Mouse (Mus musculus) neural tube, embryonic 13.5 days (tissue): ENCODE measurements around the gene Ccdc82. TPM values are rescaled to one million over a fixed set of nuclear protein-coding genes. Genes with fewer than 3 reads are reported as not detected.
A peak's percentile ranks its signal among the peaks of the same experiment; 100 is the strongest.

Experiments
- ATAC-seq: fragments of 200-750 bp; cut with Nextera tagmentation; 2 replicates; pipeline ENCODE4 v1.8.0; 2017; ENCODE audit warnings: low read depth, mild to moderate bottlenecking, moderate TSS enrichment, moderate library complexity
- H3K27ac ChIP-seq: fragments of 300-500 bp; sonication (generic); replicated peaks from 2 replicates; pipeline ENCODE4 v1.5.1; 2015; ENCODE audit warnings: moderate library complexity, mild to moderate bottlenecking, inconsistent platforms
- H3K27me3 ChIP-seq: fragments of 300-500 bp; sonication (generic); 2 replicates; pipeline ENCODE4 v1.6.1; 2015; ENCODE audit warnings: mild to moderate bottlenecking, inconsistent platforms
- H3K36me3 ChIP-seq: fragments of 300-500 bp; sonication (generic); 2 replicates; pipeline ENCODE4 v1.6.1; 2015; ENCODE audit warnings: mild to moderate bottlenecking, inconsistent platforms
- H3K4me1 ChIP-seq: fragments of 300-500 bp; sonication (generic); replicated peaks from 2 replicates; pipeline ENCODE4 v1.6.1; 2015; ENCODE audit warnings: inconsistent platforms
- H3K4me2 ChIP-seq: fragments of 300-500 bp; sonication (generic); 2 replicates; pipeline ENCODE4 v1.6.1; 2015; ENCODE audit warnings: inconsistent platforms, mild to moderate bottlenecking, moderate library complexity
- H3K4me3 ChIP-seq: fragments of 300-500 bp; sonication (generic); 2 replicates; pipeline ENCODE4 v1.5.1; 2015; ENCODE audit warnings: mild to moderate bottlenecking, inconsistent platforms
- H3K9ac ChIP-seq: fragments of 300-500 bp; sonication (generic); 2 replicates; pipeline ENCODE4 v1.6.1; 2015; ENCODE audit warnings: moderate library complexity, mild to moderate bottlenecking, inconsistent platforms
- H3K9me3 ChIP-seq: fragments of 300-500 bp; sonication (generic); 2 replicates; pipeline ENCODE4 v1.6.1; 2016; ENCODE audit warnings: inconsistent platforms
- WGBS: fragments of 180-500 bp; shearing (Covaris S2); methylation state at CpG from one replicate; pipeline ENCODE4 v1.1.7; 2015; 5-methylcytosine and 5-hydroxymethylcytosine counted together
- polyA plus RNA-seq: library from polyadenylated mRNA; unstranded; fragments of >200 nt; fragmentation: Nextera tagmentation; extraction: Ambion mirVana; gene quantifications from 2 replicates; pipeline ENCODE4 v1.2.1, GENCODE M21; 2015

Gene Ccdc82
- polyA plus RNA-seq, 1 experiment from 2014 or later, result 13.2 TPM

DNA sequence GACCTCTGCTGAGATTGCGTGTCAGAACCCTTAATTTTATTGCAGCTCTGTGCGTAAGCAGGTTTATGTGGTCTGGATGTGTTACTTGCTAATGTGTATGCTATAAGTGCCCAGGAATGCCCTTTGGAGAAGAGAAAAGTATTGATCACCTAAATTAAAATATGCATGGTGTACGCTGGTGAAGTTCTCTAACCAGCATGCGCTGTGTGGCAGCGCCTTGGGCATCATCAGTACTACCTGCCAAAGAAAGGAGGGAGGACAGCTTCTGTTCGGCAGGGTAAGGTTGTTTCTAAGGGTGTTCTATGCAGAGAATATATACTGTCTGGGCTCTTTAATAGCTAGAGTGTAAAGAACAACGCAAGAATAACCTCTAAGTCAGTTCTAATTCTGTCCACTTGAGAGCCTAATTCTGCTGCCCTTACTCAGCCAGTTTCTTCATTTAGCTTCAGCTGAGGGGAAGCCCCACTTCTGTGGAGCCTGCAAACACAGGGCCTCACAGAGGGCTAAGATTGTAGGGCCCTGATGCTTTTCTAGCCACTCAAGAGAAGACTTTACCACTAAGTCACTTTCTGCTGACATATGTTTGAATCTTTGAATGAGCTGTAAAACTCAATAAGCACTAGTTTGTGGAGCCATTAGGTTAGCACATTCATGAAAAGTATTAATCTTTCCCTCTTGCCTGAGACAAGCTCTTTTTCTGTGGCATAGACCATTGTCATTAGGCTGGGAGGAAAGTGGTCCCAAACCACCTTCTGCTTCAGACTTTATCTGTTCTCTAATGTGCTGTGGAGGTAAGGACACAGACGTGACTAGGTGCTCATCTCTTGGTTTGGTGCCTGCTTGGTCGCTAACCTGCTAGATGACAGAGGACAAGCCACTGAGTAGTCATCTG, 54.4 kb downstream of the Ccdc82 start:
- Histone ChIP-seq H3K36me3 (no peaks in the 10 kb centered on the region), H3K4me1 (peaks cover 92% of the 10 kb centered on the region), H3K9me3 (no peaks in the 10 kb centered on the region), H3K4me3 (peak overlapping the region; percentile 56), H3K4me2 (peak overlapping the region; percentile 79), H3K9ac (peak overlapping the region; percentile 77), H3K27ac (peak overlapping the region; percentile 87), H3K27me3 (no peaks in the 10 kb centered on the region)
- 45% methylated on average over 9 of the region's 9 CpGs for WGBS
- no peak for ATAC-seq

GRCm38 (mm10) chr9:13302183-13302825, 55.5 kb downstream of the Ccdc82 start:
- peaks cover 96% of the 10 kb centered on the region for H3K4me1 ChIP-seq

GRCm38 (mm10) chr9:13303099-13303771, 56.5 kb downstream of the Ccdc82 start:
- WGBS, result 28% methylated on average over 5 of the region's 5 CpGs
- Histone ChIP-seq H3K4me3 (no peak overlapping the region), H3K36me3 (no peaks in the 10 kb centered on the region), H3K4me2 (peak overlapping the region; percentile 79; the same call in 1 of the 2 replicates), H3K9me3 (no peaks in the 10 kb centered on the region), H3K9ac (no peak overlapping the region), H3K27ac (peak overlapping the region; percentile 61), H3K4me1 (peaks cover 96% of the 10 kb centered on the region), H3K27me3 (no peaks in the 10 kb centered on the region)
- no peak for ATAC-seq

More at GRCm38 (mm10) chr9:13302183-13302825, 55.5 kb downstream of the Ccdc82 start:
- no peak for ATAC-seq
- WGBS, result 32% methylated on average over 6 of the region's 6 CpGs
- H3K27ac ChIP-seq, result peak overlapping the region; percentile 61
- H3K9me3 ChIP-seq, result no peaks in the 10 kb centered on the region
- H3K9ac ChIP-seq, result peak overlapping the region; percentile 77
- H3K4me2 ChIP-seq, result peak overlapping the region; percentile 79
- H3K36me3 ChIP-seq, result no peaks in the 10 kb centered on the region
- no peaks in the 10 kb centered on the region for H3K27me3 ChIP-seq
- H3K4me3 ChIP-seq, result peak overlapping the region; percentile 56

GRCm38 (mm10) chr9:13303976-13304375, 57.2 kb downstream of the Ccdc82 start:
- H3K27ac ChIP-seq, result peak overlapping the region; percentile 61

GRCm38 (mm10) chr9:13306471-13306870, 59.7 kb downstream of the Ccdc82 start:
- Histone ChIP-seq H3K4me2 (no peak overlapping the region), H3K9ac (no peak overlapping the region), H3K4me1 (peaks cover 95% of the 10 kb centered on the region), H3K27ac (no peak overlapping the region), H3K4me3 (no peak overlapping the region), H3K9me3 (no peaks in the 10 kb centered on the region), H3K27me3 (no peaks in the 10 kb centered on the region), H3K36me3 (no peaks in the 10 kb centered on the region)
- 87% methylated on average over 3 of the region's 3 CpGs for WGBS
- ATAC-seq, result no peak

More at GRCm38 (mm10) chr9:13303976-13304375, 57.2 kb downstream of the Ccdc82 start:
- Histone ChIP-seq H3K4me2 (peak overlapping the region; percentile 22), H3K9ac (peak overlapping the region; percentile 38; the same call in 1 of the 2 replicates), H3K36me3 (no peaks in the 10 kb centered on the region), H3K9me3 (no peaks in the 10 kb centered on the region), H3K27me3 (no peaks in the 10 kb centered on the region), H3K4me1 (peaks cover 96% of the 10 kb centered on the region), H3K4me3 (no peak overlapping the region)
- no peak for ATAC-seq
- WGBS, result 19% methylated on average over 6 of the region's 6 CpGs

DNA sequence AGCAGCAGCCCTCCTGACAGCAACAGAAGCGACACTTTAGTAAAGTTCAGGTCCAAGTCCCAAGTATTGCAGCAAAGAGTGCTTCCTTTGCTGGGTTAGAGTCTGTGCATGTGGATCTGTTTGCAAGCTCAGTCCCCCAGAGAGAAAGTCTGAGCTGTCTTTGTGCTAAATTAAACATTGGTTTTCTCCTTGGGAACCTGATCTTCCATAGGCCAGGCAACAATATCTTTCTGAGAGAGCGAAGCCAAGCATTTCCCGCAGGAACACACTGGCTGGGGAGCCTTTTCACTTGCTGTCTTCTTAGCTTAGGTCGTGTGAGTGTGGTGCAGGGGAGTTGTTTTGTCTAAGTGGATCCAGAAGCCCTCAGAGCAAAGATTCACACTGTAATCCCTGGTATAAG, 60.5 kb downstream of the Ccdc82 start:
- Histone ChIP-seq H3K4me1 (peaks cover 87% of the 10 kb centered on the region), H3K9me3 (no peaks in the 10 kb centered on the region), H3K36me3 (no peaks in the 10 kb centered on the region), H3K9ac (no peak overlapping the region), H3K4me3 (no peak overlapping the region), H3K27ac (peak overlapping the region; percentile 25), H3K4me2 (no peak overlapping the region), H3K27me3 (no peaks in the 10 kb centered on the region)
- WGBS, result 47% methylated on average over 4 of the region's 4 CpGs
- ATAC-seq, result no peak

- no peak overlapping the region for H3K9ac ChIP-seq
- no peaks in the 10 kb centered on the region for H3K27me3 ChIP-seq
- no peak overlapping the region for H3K4me2 ChIP-seq
- WGBS, result 27% methylated on average over 8 of the region's 8 CpGs
- no peaks in the 10 kb centered on the region for H3K9me3 ChIP-seq
- H3K27ac ChIP-seq, result peak overlapping the region; percentile 63
- peak; percentile 48; the same call in 1 of the 2 replicates for ATAC-seq
- H3K4me1 ChIP-seq, result peaks cover 76% of the 10 kb centered on the region
- no peak overlapping the region for H3K4me3 ChIP-seq
- no peaks in the 10 kb centered on the region for H3K36me3 ChIP-seq
Observed at GRCm38 (mm10) chr9:13308718-13309117, 62.0 kb downstream of the Ccdc82 start.

DNA sequence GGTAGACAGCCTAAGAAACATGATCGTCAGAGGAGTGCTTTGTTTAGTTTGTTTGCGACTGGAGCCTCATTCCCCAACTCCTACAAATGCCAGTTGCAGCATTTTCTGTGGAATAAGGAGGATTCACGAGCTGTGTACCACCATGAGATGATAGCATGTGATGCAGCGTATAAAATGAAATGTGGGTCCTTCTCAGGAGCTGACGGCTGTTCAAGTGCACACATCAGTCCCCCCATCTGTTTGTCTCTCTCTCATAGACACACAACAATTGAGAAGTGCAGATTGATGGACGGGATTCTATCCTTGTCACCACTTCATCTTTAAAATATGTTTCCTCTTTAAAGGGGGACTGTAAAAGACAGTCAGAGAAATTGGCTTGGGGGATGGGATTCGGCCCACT, 63.1 kb downstream of the Ccdc82 start:
- Histone ChIP-seq H3K9ac (peak overlapping the region; percentile 39; the same call in 1 of the 2 replicates), H3K27me3 (no peaks in the 10 kb centered on the region), H3K36me3 (no peaks in the 10 kb centered on the region), H3K27ac (peak overlapping the region; percentile 63), H3K9me3 (no peaks in the 10 kb centered on the region), H3K4me2 (no peak overlapping the region), H3K4me1 (peaks cover 70% of the 10 kb centered on the region), H3K4me3 (no peak overlapping the region)
- ATAC-seq, result no peak; the same call in 1 of the 2 replicates
- 52% methylated on average over 7 of the region's 7 CpGs for WGBS

DNA sequence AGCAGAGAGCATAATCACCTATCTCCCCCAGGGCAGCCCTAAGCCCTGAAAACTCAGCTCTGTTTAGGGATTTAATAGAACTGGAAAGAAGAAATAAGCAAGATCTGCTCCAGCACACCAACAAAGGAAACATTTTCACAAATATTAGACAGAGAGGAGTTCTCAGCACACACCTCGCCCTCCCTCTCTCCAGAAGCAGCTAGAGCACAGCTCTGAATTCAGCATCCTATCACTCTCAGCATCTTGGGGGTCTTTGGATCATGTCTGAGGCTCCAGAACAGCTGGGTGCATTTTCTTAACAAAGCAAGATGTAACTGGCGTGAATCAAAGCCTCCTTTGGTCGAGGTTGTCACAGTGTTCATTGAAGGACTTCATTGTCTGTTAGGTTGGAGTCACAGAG, 63.5 kb downstream of the Ccdc82 start:
- H3K9ac ChIP-seq, result peak overlapping the region; percentile 39
- H3K27me3 ChIP-seq, result no peaks in the 10 kb centered on the region
- no peaks in the 10 kb centered on the region for H3K36me3 ChIP-seq
- 24% methylated on average over 3 of the region's 3 CpGs for WGBS
- H3K4me3 ChIP-seq, result no peak overlapping the region
- no peak overlapping the region for H3K4me2 ChIP-seq
- peaks cover 71% of the 10 kb centered on the region for H3K4me1 ChIP-seq
- H3K27ac ChIP-seq, result peak overlapping the region; percentile 63
- no peaks in the 10 kb centered on the region for H3K9me3 ChIP-seq
- ATAC-seq, result no peak

DNA sequence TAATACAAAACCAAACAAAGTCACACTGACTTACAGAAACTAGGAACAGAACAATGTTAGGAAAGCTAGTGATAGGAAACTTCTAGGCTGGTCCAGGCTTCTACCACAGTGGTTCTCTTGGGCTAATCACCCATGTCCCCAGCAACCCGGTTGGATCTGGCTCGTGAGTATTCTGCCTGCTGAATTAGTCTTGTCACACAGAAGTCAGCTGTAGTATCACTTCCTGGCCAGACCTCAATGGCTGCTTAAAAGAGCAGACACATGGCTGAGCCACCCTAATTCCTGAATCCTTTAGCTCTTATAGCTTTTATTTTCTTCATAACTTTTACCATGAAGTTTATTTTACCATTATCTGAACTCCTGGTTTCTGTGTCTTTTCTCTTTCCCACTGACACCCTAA, 64.3 kb downstream of the Ccdc82 start:
- no peak overlapping the region for H3K27ac ChIP-seq
- ATAC-seq, result no peak
- no peaks in the 10 kb centered on the region for H3K9me3 ChIP-seq
- WGBS, result 34% methylated on average over 2 of the region's 2 CpGs
- H3K4me3 ChIP-seq, result no peak overlapping the region
- H3K4me2 ChIP-seq, result no peak overlapping the region
- H3K36me3 ChIP-seq, result no peaks in the 10 kb centered on the region
- H3K27me3 ChIP-seq, result no peaks in the 10 kb centered on the region
- peaks cover 65% of the 10 kb centered on the region for H3K4me1 ChIP-seq
- H3K9ac ChIP-seq, result no peak overlapping the region

GRCm38 (mm10) chr9:13313923-13314322, 67.2 kb downstream of the Ccdc82 start:
- Histone ChIP-seq H3K4me3 (no peak overlapping the region), H3K27ac (no peak overlapping the region), H3K4me1 (peaks cover 37% of the 10 kb centered on the region), H3K9ac (no peak overlapping the region), H3K9me3 (no peaks in the 10 kb centered on the region), H3K27me3 (no peaks in the 10 kb centered on the region), H3K36me3 (no peaks in the 10 kb centered on the region), H3K4me2 (no peak overlapping the region)
- 91% methylated on average over 2 of the region's 2 CpGs for WGBS
- no peak for ATAC-seq

- H3K4me1 ChIP-seq, result peaks cover 30% of the 10 kb centered on the region
- 69% methylated on average over 5 of the region's 5 CpGs for WGBS
- H3K27me3 ChIP-seq, result no peaks in the 10 kb centered on the region
- no peak overlapping the region for H3K4me2 ChIP-seq
- H3K9me3 ChIP-seq, result no peaks in the 10 kb centered on the region
- H3K36me3 ChIP-seq, result no peaks in the 10 kb centered on the region
- no peak for ATAC-seq
- H3K27ac ChIP-seq, result no peak overlapping the region
- H3K9ac ChIP-seq, result no peak overlapping the region
- H3K4me3 ChIP-seq, result no peak overlapping the region
Observed at GRCm38 (mm10) chr9:13314577-13315004, 67.8 kb downstream of the Ccdc82 start.
